ENCODE assay signal across 19 mouse cellular contexts in genomic region chr9:122240629-122241199, GRCm38 (mm10). TPM values are rescaled to one million over a fixed set of nuclear protein-coding genes. Genes with fewer than 3 reads are reported as not detected.
A peak's percentile ranks its signal among the peaks of the same experiment; 100 is the strongest.
DNase-seq lines count a peak whose midpoint lies in the region; ATAC-seq lines count a peak whose summit lies in the region.
"Had no signal": no experiment of that assay in that cellular context is flagged by ENCODE, and none has a peak within 500 bp of the region (broad histone marks: within the 10 kb centered on the region; RNA-seq: fewer than 3 reads in every experiment).

No protein-coding gene starts in this region.

- no peaks in the 10 kb centered on the region for H3K27me3 ChIP-seq in heart, embryonic 11.5 days (ENCODE audit: control insufficient read depth, insufficient read depth, low read length)
- no peaks in the 10 kb centered on the region for H3K27me3 ChIP-seq in neural tube, embryonic 13.5 days
- no peaks in the 10 kb centered on the region for H3K27me3 ChIP-seq in hindbrain, embryonic 15.5 days
- no peaks in the 10 kb centered on the region for H3K27me3 ChIP-seq in neural tube, embryonic 15.5 days (replicated peaks)
- H3K27me3 ChIP-seq: liver, embryonic 12.5 days had no signal

- H3K4me2 ChIP-seq in heart, embryonic 11.5 days = no peak overlapping the region
- H3K4me2 ChIP-seq in neural tube, embryonic 13.5 days = no peak overlapping the region
- H3K4me2 ChIP-seq in hindbrain, embryonic 15.5 days = no peak overlapping the region
- no peak overlapping the region for H3K4me2 ChIP-seq in neural tube, embryonic 15.5 days
- H3K4me2 ChIP-seq: liver, embryonic 12.5 days; lung, embryonic 14.5 days had no signal

- peak overlapping the region; percentile 8; the same call in 1 of the 2 replicates for H3K27ac ChIP-seq in heart, embryonic 11.5 days (ENCODE audit: low read depth, low read length)
- H3K27ac ChIP-seq in neural tube, embryonic 13.5 days (replicated peaks) = peak overlapping the region; percentile 52; the same call in 1 of the 2 replicates
- peak overlapping the region; percentile 27; the same call in 1 of the 2 replicates for H3K27ac ChIP-seq in hindbrain, embryonic 15.5 days (replicated peaks)
- H3K27ac ChIP-seq in neural tube, embryonic 15.5 days (replicated peaks) = 0 out of 2 replicates have a peak overlapping the region, but pooled peaks have one; percentile 2
- H3K27ac ChIP-seq: liver, embryonic 12.5 days; macrophage had no signal

- no peaks in the 10 kb centered on the region for H3K36me3 ChIP-seq in heart, embryonic 11.5 days (ENCODE audit: control insufficient read depth, insufficient read depth, low read length)
- peaks cover 3% of the 10 kb centered on the region; the same call in 1 of the 2 replicates for H3K36me3 ChIP-seq in neural tube, embryonic 13.5 days
- no peaks in the 10 kb centered on the region for H3K36me3 ChIP-seq in hindbrain, embryonic 15.5 days
- H3K36me3 ChIP-seq in neural tube, embryonic 15.5 days = no peaks in the 10 kb centered on the region
- H3K36me3 ChIP-seq: liver, embryonic 12.5 days had no signal

- H3K4me1 ChIP-seq in heart, embryonic 11.5 days (ENCODE audit: control insufficient read depth, insufficient read depth, low read length) = peaks cover 4% of the 10 kb centered on the region; the same call in 1 of the 2 replicates
- H3K4me1 ChIP-seq in neural tube, embryonic 13.5 days (replicated peaks) = peaks cover 24% of the 10 kb centered on the region
- H3K4me1 ChIP-seq in hindbrain, embryonic 15.5 days (replicated peaks) = no peaks in the 10 kb centered on the region; the same call in 1 of the 2 replicates
- H3K4me1 ChIP-seq in neural tube, embryonic 15.5 days = peaks cover 14% of the 10 kb centered on the region
- H3K4me1 ChIP-seq: liver, embryonic 12.5 days had no signal

- H3K4me3 ChIP-seq in heart, embryonic 11.5 days (ENCODE audit: low read depth, low read length) = no peak overlapping the region
- no peak overlapping the region for H3K4me3 ChIP-seq in neural tube, embryonic 13.5 days
- H3K4me3 ChIP-seq in hindbrain, embryonic 15.5 days = no peak overlapping the region
- H3K4me3 ChIP-seq in neural tube, embryonic 15.5 days (replicated peaks) = no peak overlapping the region
- H3K4me3 ChIP-seq: liver, embryonic 12.5 days had no signal

- ATAC-seq in heart, embryonic 11.5 days (replicated peaks; ENCODE audit: insufficient number of reproducible peaks, low FRiP score, low TSS enrichment) = no peak; the same call in 1 of the 2 replicates
- ATAC-seq in neural tube, embryonic 13.5 days (ENCODE audit: low read depth) = no peak
- ATAC-seq in hindbrain, embryonic 15.5 days (ENCODE audit: low FRiP score, low read depth) = 0 out of 2 replicates have a peak, but pooled peaks have one; percentile 50
- no peak for ATAC-seq in neural tube, embryonic 15.5 days (ENCODE audit: low FRiP score)
- no peak for ATAC-seq in inflammation-experienced regulatory T-cells, adult 6 months
- ATAC-seq: liver, embryonic 12.5 days had no signal

- WGBS in heart, embryonic 11.5 days (ENCODE audit: insufficient replicate concordance) = 29% methylated on average over 8 of the region's 8 CpGs
- WGBS in neural tube, embryonic 13.5 days = 35% methylated on average over 8 of the region's 8 CpGs
- WGBS in hindbrain, embryonic 15.5 days = 28% methylated on average over 8 of the region's 8 CpGs
- WGBS in neural tube, embryonic 15.5 days = 39% methylated on average over 8 of the region's 8 CpGs

- no peak for DNase-seq in heart, postnatal 4 days
- no peak for DNase-seq in neural tube, embryonic 10.5 days (ENCODE audit: extremely low spot score, low spot score)
- DNase-seq in gastrocnemius, postnatal 25 days = no peak
- DNase-seq: adrenal gland, adult 2 months; cerebellum, postnatal 10 days; embryo, embryonic 11 days; gastrocnemius, postnatal 10 days; kidney, adult 2 months; kidney, postnatal 14 days; layer of hippocampus, adult 9-11 months; lung, embryonic 14.5 days; thymus, postnatal 4 days had no signal

- H3K9me3 ChIP-seq in heart, embryonic 11.5 days (replicated peaks; ENCODE audit: control insufficient read depth, low read length) = no peaks in the 10 kb centered on the region
- no peaks in the 10 kb centered on the region for H3K9me3 ChIP-seq in neural tube, embryonic 13.5 days
- no peaks in the 10 kb centered on the region for H3K9me3 ChIP-seq in hindbrain, embryonic 15.5 days
- no peaks in the 10 kb centered on the region for H3K9me3 ChIP-seq in neural tube, embryonic 15.5 days (replicated peaks)
- H3K9me3 ChIP-seq: liver, embryonic 12.5 days had no signal

- no peak overlapping the region for H3K9ac ChIP-seq in heart, embryonic 11.5 days (ENCODE audit: low read depth, low read length)
- H3K9ac ChIP-seq in neural tube, embryonic 13.5 days = no peak overlapping the region
- H3K9ac ChIP-seq in hindbrain, embryonic 15.5 days = no peak overlapping the region
- no peak overlapping the region for H3K9ac ChIP-seq in neural tube, embryonic 15.5 days (replicated peaks)
- H3K9ac ChIP-seq: liver, embryonic 12.5 days; lung, embryonic 14.5 days had no signal

RNA-seq across cellular contexts. Expression of gene Ano10, which starts 53.5 kb away (rescaled TPM):
- 34.0 and 40.8 TPM in 2 replicates for polyA plus RNA-seq in heart, embryonic 11.5 days (2014; fragmentation: Nextera tagmentation; extraction: Ambion mirVana)
- 10 to 100 TPM; 23.7 to 25.5 TPM for total RNA-seq in heart, postnatal 4 days (2021)
- 52.1 and 52.8 TPM in 2 replicates for polyA plus RNA-seq in neural tube, embryonic 13.5 days (2015; fragmentation: Nextera tagmentation; extraction: Ambion mirVana)
- polyA plus RNA-seq in hindbrain, embryonic 15.5 days (2015; fragmentation: Nextera tagmentation; extraction: Ambion mirVana) = 40.0 and 40.5 TPM in 2 replicates
- 41.6 and 43.0 TPM in 2 replicates for polyA plus RNA-seq in neural tube, embryonic 15.5 days (2015; fragmentation: Nextera tagmentation; extraction: Ambion mirVana)
- 10 to 100 TPM; 36.6 to 43.5 TPM for total RNA-seq in gastrocnemius, postnatal 25 days (2021)
- polyA plus RNA-seq in inflammation-experienced regulatory T-cells, adult 6 months (2017; shearing (Covaris generic)) = 10 to 100 TPM; 13.5 to 24.3 (median 19.2) TPM

Comparison
In these comparisons a context has a peak if more than half of its experiments do, and no peak if none do; other contexts are left out.
1. H3K27ac ChIP-seq: peak in every context shown above with its lines; median percentile 52 in neural tube, embryonic 13.5 days; 27 in hindbrain, embryonic 15.5 days; 8 in heart, embryonic 11.5 days; 2 in neural tube, embryonic 15.5 days.